28 mouse cellular contexts compared by ENCODE assay signal in genomic region chr6:120806999-120807737, GRCm38 (mm10). TPM values are rescaled to one million over a fixed set of nuclear protein-coding genes. Genes with fewer than 3 reads are reported as not detected.
DNase-seq lines count a peak whose midpoint lies in the region; ATAC-seq lines count a peak whose summit lies in the region.
"Had no signal": no experiment of that assay in that cellular context is flagged by ENCODE, and none has a peak within 500 bp of the region (broad histone marks: within the 10 kb centered on the region; RNA-seq: fewer than 3 reads in every experiment).

No protein-coding gene starts in this region.

- H3K27me3 ChIP-seq in liver, embryonic 15.5 days, result no peaks in the 10 kb centered on the region
- H3K27me3 ChIP-seq in stomach, embryonic 16.5 days (ENCODE audit: control insufficient read depth, insufficient read depth, low read length), result no peaks in the 10 kb centered on the region
- H3K27me3 ChIP-seq in forebrain, embryonic 13.5 days, result no peaks in the 10 kb centered on the region
- H3K27me3 ChIP-seq: CH12.LX; hindbrain, embryonic 12.5 days; limb, embryonic 15.5 days; midbrain, embryonic 13.5 days; neural tube, embryonic 13.5 days had no signal

- WGBS in large intestine, adult 2 months, result 55% methylated on average over 5 of the region's 5 CpGs
- WGBS in liver, embryonic 15.5 days (ENCODE audit: insufficient replicate concordance), result 75% methylated on average over 5 of the region's 5 CpGs
- 61% methylated on average over 5 of the region's 5 CpGs for WGBS in stomach, embryonic 16.5 days
- WGBS in forebrain, embryonic 13.5 days, result 84% methylated on average over 5 of the region's 5 CpGs

- no peak overlapping the region for H3K4me3 ChIP-seq in liver, embryonic 15.5 days (replicated peaks)
- no peak overlapping the region for H3K4me3 ChIP-seq in stomach, embryonic 16.5 days (replicated peaks; ENCODE audit: low read length)
- no peak overlapping the region for H3K4me3 ChIP-seq in forebrain, embryonic 13.5 days
- H3K4me3 ChIP-seq: erythroblast, embryonic 14.5 days; hindbrain, embryonic 12.5 days; limb, embryonic 10.5 days; limb, embryonic 15.5 days; midbrain, embryonic 13.5 days; neural tube, embryonic 13.5 days had no signal

- no peak overlapping the region for H3K9ac ChIP-seq in liver, embryonic 15.5 days
- no peak overlapping the region for H3K9ac ChIP-seq in stomach, embryonic 16.5 days (ENCODE audit: low read length)
- no peak overlapping the region for H3K9ac ChIP-seq in forebrain, embryonic 13.5 days
- H3K9ac ChIP-seq: hindbrain, embryonic 12.5 days; limb, embryonic 15.5 days; midbrain, embryonic 13.5 days; neural tube, embryonic 13.5 days had no signal

- no peak overlapping the region for H3K4me2 ChIP-seq in liver, embryonic 15.5 days
- H3K4me2 ChIP-seq in stomach, embryonic 16.5 days (ENCODE audit: low read depth, low read length), result no peak overlapping the region
- no peak overlapping the region for H3K4me2 ChIP-seq in forebrain, embryonic 13.5 days
- H3K4me2 ChIP-seq: hindbrain, embryonic 12.5 days; limb, embryonic 15.5 days; midbrain, embryonic 13.5 days; neural tube, embryonic 13.5 days had no signal

- H3K36me3 ChIP-seq in liver, embryonic 15.5 days (replicated peaks), result peaks cover 98% of the 10 kb centered on the region
- peaks cover 47% of the 10 kb centered on the region for H3K36me3 ChIP-seq in stomach, embryonic 16.5 days (ENCODE audit: control insufficient read depth, insufficient read depth, low read length)
- H3K36me3 ChIP-seq in forebrain, embryonic 13.5 days (ENCODE audit: poor library complexity, severe bottlenecking), result peaks cover 97% of the 10 kb centered on the region

- no peaks in the 10 kb centered on the region for H3K9me3 ChIP-seq in liver, embryonic 15.5 days (replicated peaks)
- H3K9me3 ChIP-seq in stomach, embryonic 16.5 days (replicated peaks; ENCODE audit: control insufficient read depth, low read length), result no peaks in the 10 kb centered on the region
- H3K9me3 ChIP-seq in forebrain, embryonic 13.5 days (replicated peaks), result no peaks in the 10 kb centered on the region
- H3K9me3 ChIP-seq: hindbrain, embryonic 12.5 days; limb, embryonic 10.5 days; limb, embryonic 15.5 days; midbrain, embryonic 13.5 days; neural tube, embryonic 13.5 days had no signal

- H3K27ac ChIP-seq in liver, embryonic 15.5 days (replicated peaks), result peak overlapping the region; percentile 72
- H3K27ac ChIP-seq in stomach, embryonic 16.5 days (ENCODE audit: low read length), result peak overlapping the region; percentile 21; the same call in 1 of the 2 replicates
- H3K27ac ChIP-seq in forebrain, embryonic 13.5 days, result no peak overlapping the region
- H3K27ac ChIP-seq: hindbrain, embryonic 12.5 days; limb, embryonic 10.5 days; limb, embryonic 15.5 days; macrophage; midbrain, embryonic 13.5 days; neural tube, embryonic 13.5 days had no signal

- peaks cover 3% of the 10 kb centered on the region for H3K4me1 ChIP-seq in liver, embryonic 15.5 days (replicated peaks)
- H3K4me1 ChIP-seq in stomach, embryonic 16.5 days (ENCODE audit: control insufficient read depth, insufficient read depth, low read length), result no peaks in the 10 kb centered on the region; the same call in 1 of the 2 replicates
- H3K4me1 ChIP-seq in forebrain, embryonic 13.5 days, result no peaks in the 10 kb centered on the region
- H3K4me1 ChIP-seq: hindbrain, embryonic 12.5 days; limb, embryonic 10.5 days; limb, embryonic 15.5 days; midbrain, embryonic 13.5 days; neural tube, embryonic 13.5 days had no signal

- peak; percentile 53 for DNase-seq in adrenal gland, adult 2 months
- no peak for DNase-seq in adrenal gland, postnatal 4 days (ENCODE audit: low spot score in 2 of 2)
- DNase-seq in large intestine, adult 2 months (ENCODE audit: low read depth, low spot score), result peak; percentile 28
- DNase-seq in T-cell, adult 2 months (ENCODE audit: low spot score), result no peak
- no peak for DNase-seq in right cerebral cortex, postnatal 14 days
- DNase-seq: adrenal gland, postnatal 14 days; cerebellum, adult 18-20 months; cerebellum, postnatal 10 days; gastrocnemius, postnatal 14 days; kidney, adult 2 months; kidney, postnatal 36 days; layer of hippocampus, postnatal 36 days; lung, postnatal 10 days had no signal

- ATAC-seq in liver, embryonic 15.5 days (ENCODE audit: insufficient read depth), result peak; percentile 19; the same call in 1 of the 2 replicates
- ATAC-seq in stomach, embryonic 16.5 days (ENCODE audit: insufficient read depth, low FRiP score), result 0 out of 2 replicates have a peak, but pooled peaks have one; percentile 40
- no peak for ATAC-seq in forebrain, embryonic 13.5 days
- ATAC-seq: midbrain, embryonic 13.5 days had no signal

RNA-seq across cellular contexts. Expression of gene Atp6v1e1, which starts 15.4 kb away (rescaled TPM):
- total RNA-seq in adrenal gland, adult 2 months (2021), result 100 to 1,000 TPM; 362 to 464 TPM
- 241 and 338 TPM in 2 replicates for polyA plus RNA-seq in adrenal gland, adult 2 months (2012; rRNA removed)
- 100 to 1,000 TPM; 257 to 268 TPM for total RNA-seq in adrenal gland, postnatal 4 days (2021)
- polyA plus RNA-seq in large intestine, adult 2 months (2012; rRNA removed), result 112 and 137 TPM in 2 replicates
- 155 and 157 TPM in 2 replicates for polyA plus RNA-seq in liver, embryonic 15.5 days (2015; fragmentation: Nextera tagmentation; extraction: Ambion mirVana)
- polyA plus RNA-seq in stomach, embryonic 16.5 days (2015; fragmentation: Nextera tagmentation; extraction: Ambion mirVana), result 163 and 173 TPM in 2 replicates
- 189 and 196 TPM in 2 replicates for polyA plus RNA-seq in forebrain, embryonic 13.5 days (2015; fragmentation: Nextera tagmentation; extraction: Ambion mirVana)

RNA-seq across cellular contexts. Expression of gene Bcl2l13, which starts 28.8 kb away (rescaled TPM):
- 10 to 100 TPM; 70.4 to 84.6 TPM for total RNA-seq in adrenal gland, adult 2 months (2021)
- polyA plus RNA-seq in adrenal gland, adult 2 months (2012; rRNA removed), result 24.1 and 30.2 TPM in 2 replicates
- 10 to 100 TPM; 59.4 to 61.9 TPM for total RNA-seq in adrenal gland, postnatal 4 days (2021)
- 11.3 and 17.5 TPM in 2 replicates for polyA plus RNA-seq in large intestine, adult 2 months (2012; rRNA removed)
- polyA plus RNA-seq in liver, embryonic 15.5 days (2015; fragmentation: Nextera tagmentation; extraction: Ambion mirVana), result 34.3 and 34.4 TPM in 2 replicates
- polyA plus RNA-seq in stomach, embryonic 16.5 days (2015; fragmentation: Nextera tagmentation; extraction: Ambion mirVana), result 27.9 and 29.6 TPM in 2 replicates
- polyA plus RNA-seq in forebrain, embryonic 13.5 days (2015; fragmentation: Nextera tagmentation; extraction: Ambion mirVana), result 32.5 and 40.4 TPM in 2 replicates

RNA-seq across cellular contexts. Expression of gene Slc25a18, which starts 33.8 kb away (rescaled TPM):
- under 1 TPM; 0.14 to 0.21 TPM for total RNA-seq in adrenal gland, adult 2 months (2021)
- polyA plus RNA-seq in adrenal gland, adult 2 months (2012; rRNA removed), result 0.62 and 1.3 TPM in 2 replicates
- 1 to 10 TPM; 1.8 to 2.1 TPM for total RNA-seq in adrenal gland, postnatal 4 days (2021)
- polyA plus RNA-seq in large intestine, adult 2 months (2012; rRNA removed), result 0.05 and 0.10 TPM in 2 replicates
- 0.07 and 0.09 TPM in 2 replicates for polyA plus RNA-seq in liver, embryonic 15.5 days (2015; fragmentation: Nextera tagmentation; extraction: Ambion mirVana)
- 0.09 and 0.19 TPM in 2 replicates for polyA plus RNA-seq in stomach, embryonic 16.5 days (2015; fragmentation: Nextera tagmentation; extraction: Ambion mirVana)
- polyA plus RNA-seq in forebrain, embryonic 13.5 days (2015; fragmentation: Nextera tagmentation; extraction: Ambion mirVana), result 0.83 and 0.86 TPM in 2 replicates
- total RNA-seq: common myeloid progenitor, adult 5-6 weeks; granulocyte monocyte progenitor cell, adult 5-6 weeks; megakaryocyte-erythroid progenitor cell, adult 5-6 weeks had no signal
- polyA plus RNA-seq: urinary bladder, adult 2 months had no signal

Comparison
In these comparisons a context has a peak if more than half of its experiments do, and no peak if none do; other contexts are left out.
1. DNase-seq: peak in adrenal gland, adult 2 months (single experiment) and large intestine, adult 2 months (single experiment); none in adrenal gland, postnatal 4 days (0 of 2), T-cell, adult 2 months (single experiment) and right cerebral cortex, postnatal 14 days (single experiment).